In genomic region chr5:23412247-23412948, GRCm38 (mm10) we compare ENCODE assay signal across 13 mouse cellular contexts. TPM values are rescaled to one million over a fixed set of nuclear protein-coding genes. Genes with fewer than 3 reads are reported as not detected.
DNase-seq lines count a peak whose midpoint lies in the region; ATAC-seq and TF ChIP-seq lines count a peak whose summit lies in the region.
"Had no signal": no experiment of that assay in that cellular context is flagged by ENCODE, and none has a peak within 500 bp of the region (broad histone marks: within the 10 kb centered on the region; RNA-seq: fewer than 3 reads in every experiment).

No protein-coding gene starts in this region.

- H3K27me3 ChIP-seq in heart, postnatal 0 days (ENCODE audit: control insufficient read depth, insufficient read depth, low read length), result no peaks in the 10 kb centered on the region
- no peaks in the 10 kb centered on the region for H3K27me3 ChIP-seq in heart, embryonic 12.5 days (replicated peaks)
- H3K27me3 ChIP-seq in ES-Bruce4 (ENCODE audit: control insufficient read depth, insufficient read depth, low read length, poor library complexity, severe bottlenecking), result no peaks in the 10 kb centered on the region
- H3K27me3 ChIP-seq: lung, embryonic 15.5 days; neural tube, embryonic 12.5 days had no signal

- peak overlapping the region; percentile 72 for H3K27ac ChIP-seq in heart, postnatal 0 days (ENCODE audit: low read depth)
- H3K27ac ChIP-seq in heart, embryonic 12.5 days (ENCODE audit: poor library complexity, severe bottlenecking), result no peak overlapping the region; the same call in 1 of the 2 replicates
- H3K27ac ChIP-seq in left cerebral cortex, adult 2 months, result peak overlapping the region; percentile 44
- H3K27ac ChIP-seq in ES-Bruce4 (ENCODE audit: insufficient read depth, low read length), result peak overlapping the region; percentile 81
- 0 out of 2 replicates have a peak overlapping the region, but pooled peaks have one; percentile 59 for H3K27ac ChIP-seq in embryonic fibroblast, embryonic 13.5 days (ENCODE audit: insufficient read depth, low read length)
- H3K27ac ChIP-seq: lung, embryonic 15.5 days; neural tube, embryonic 12.5 days had no signal

- no peak overlapping the region for H3K4me2 ChIP-seq in heart, postnatal 0 days (ENCODE audit: low read depth, low read length)
- no peak overlapping the region for H3K4me2 ChIP-seq in heart, embryonic 12.5 days
- H3K4me2 ChIP-seq: lung, embryonic 15.5 days had no signal

- H3K4me3 ChIP-seq in heart, postnatal 0 days (ENCODE audit: low read depth, low read length), result no peak overlapping the region
- no peak overlapping the region for H3K4me3 ChIP-seq in heart, embryonic 12.5 days
- H3K4me3 ChIP-seq in left cerebral cortex, adult 2 months, result no peak overlapping the region
- H3K4me3 ChIP-seq in ES-Bruce4 (ENCODE audit: low read depth, low read length), result no peak overlapping the region
- no peak overlapping the region for H3K4me3 ChIP-seq in embryonic fibroblast, embryonic 13.5 days (ENCODE audit: insufficient read depth, low read length)
- H3K4me3 ChIP-seq: erythroblast, embryonic 14.5 days; lung, embryonic 15.5 days; neural tube, embryonic 12.5 days had no signal

- DNase-seq in heart, postnatal 0 days (ENCODE audit: low spot score), result no peak
- DNase-seq in left cerebral cortex, adult 2 months (ENCODE audit: extremely low spot score in 1 of 2, low spot score in 2 of 2), result no peak
- no peak for DNase-seq in left cerebral cortex, adult 8-10 months (ENCODE audit: low spot score in 2 of 2)
- no peak for DNase-seq in thymus, postnatal 0 days (ENCODE audit: low spot score)
- DNase-seq: cerebellum, adult 2 months; thymus, postnatal 4 days had no signal

- TF ChIP-seq CTCF in heart, postnatal 0 days (IDR thresholded peaks at IDR 0.05; ENCODE audit: low read depth), result no peak
- no peak for TF ChIP-seq CTCF in left cerebral cortex, adult 2 months (IDR thresholded peaks at IDR 0.05)
- TF ChIP-seq CTCF in ES-Bruce4 (IDR thresholded peaks at IDR 0.05; ENCODE audit: low read depth, low read length), result no peak
- no peak for TF ChIP-seq CTCF in embryonic fibroblast, embryonic 13.5 days (IDR thresholded peaks at IDR 0.05; ENCODE audit: borderline replicate concordance, insufficient read depth, low read length)

- peaks cover 45% of the 10 kb centered on the region for H3K4me1 ChIP-seq in heart, postnatal 0 days (ENCODE audit: control insufficient read depth, insufficient read depth)
- H3K4me1 ChIP-seq in heart, embryonic 12.5 days (replicated peaks), result peaks cover 90% of the 10 kb centered on the region
- H3K4me1 ChIP-seq in ES-Bruce4 (ENCODE audit: control insufficient read depth, insufficient read depth, low read length), result peaks cover 11% of the 10 kb centered on the region
- peaks cover 28% of the 10 kb centered on the region for H3K4me1 ChIP-seq in embryonic fibroblast, embryonic 13.5 days (ENCODE audit: control insufficient read depth, insufficient read depth, low read length)

- TF ChIP-seq POLR2A in ES-Bruce4 (IDR thresholded peaks at IDR 0.05; ENCODE audit: insufficient read depth, low read length), result no peak
- TF ChIP-seq POLR2A in embryonic fibroblast, embryonic 13.5 days (IDR thresholded peaks at IDR 0.05; ENCODE audit: low read depth, low read length), result no peak

- ATAC-seq in heart, postnatal 0 days (ENCODE audit: insufficient read depth, low read depth), result no peak
- ATAC-seq in heart, embryonic 12.5 days (ENCODE audit: insufficient number of reproducible peaks, low FRiP score), result no peak
- no peak for ATAC-seq in frontal cortex, adult (ENCODE audit: low TSS enrichment)

- H3K36me3 ChIP-seq in heart, postnatal 0 days (replicated peaks; ENCODE audit: control insufficient read depth, insufficient read depth, low read length), result 0 out of 2 replicates have a peak, but pooled peaks cover 5% of the 10 kb centered on the region
- peaks cover 25% of the 10 kb centered on the region for H3K36me3 ChIP-seq in heart, embryonic 12.5 days
- H3K36me3 ChIP-seq in ES-Bruce4 (ENCODE audit: control insufficient read depth, insufficient read depth, low read length, poor library complexity, severe bottlenecking), result no peaks in the 10 kb centered on the region; the same call in 1 of the 2 replicates

- no peak for TF ChIP-seq EP300 in heart, postnatal 0 days (IDR thresholded peaks at IDR 0.05; ENCODE audit: low read depth)
- no peak for TF ChIP-seq EP300 in ES-Bruce4 (IDR thresholded peaks at IDR 0.05; ENCODE audit: insufficient read depth, low read depth, low read length)

- intact Hi-C loops in left cerebral cortex, adult 2 months (cut with DNase I), result no loop called here

- no peak overlapping the region for H3K9ac ChIP-seq in heart, postnatal 0 days (replicated peaks; ENCODE audit: low read depth, low read length)
- no peak overlapping the region for H3K9ac ChIP-seq in heart, embryonic 12.5 days
- no peak overlapping the region for H3K9ac ChIP-seq in ES-Bruce4 (ENCODE audit: low read depth, poor library complexity, severe bottlenecking)
- H3K9ac ChIP-seq: lung, embryonic 15.5 days; neural tube, embryonic 12.5 days had no signal

- WGBS in heart, postnatal 0 days, result 39% methylated on average over 5 of the region's 5 CpGs
- WGBS in heart, embryonic 12.5 days, result 60% methylated on average over 5 of the region's 5 CpGs

- no peaks in the 10 kb centered on the region for H3K9me3 ChIP-seq in heart, postnatal 0 days (replicated peaks; ENCODE audit: control insufficient read depth, low read length)
- no peaks in the 10 kb centered on the region for H3K9me3 ChIP-seq in heart, embryonic 12.5 days (replicated peaks)
- no peaks in the 10 kb centered on the region for H3K9me3 ChIP-seq in ES-Bruce4 (replicated peaks; ENCODE audit: control insufficient read depth, insufficient read depth, low read length, poor library complexity, severe bottlenecking)
- H3K9me3 ChIP-seq: lung, embryonic 15.5 days; neural tube, embryonic 12.5 days had no signal

RNA-seq across cellular contexts. Expression of gene Kmt2e, which starts 21.8 kb away (rescaled TPM):
- 31.4 and 34.5 TPM in 2 replicates for total RNA-seq in heart, postnatal 0 days (2014; rRNA removed; ENCODE audit: low replicate concordance)
- 55.0 and 55.4 TPM in 2 replicates for polyA plus RNA-seq in heart, postnatal 0 days (2015; fragmentation: Nextera tagmentation; extraction: Ambion mirVana)
- 69.2 and 73.6 TPM in 2 replicates for polyA plus RNA-seq in heart, embryonic 12.5 days (2016; fragmentation: Nextera tagmentation; extraction: Ambion mirVana)
- 100 to 1,000 TPM; 101 to 102 TPM for total RNA-seq in left cerebral cortex, adult 2 months (2021)
- total RNA-seq in left cerebral cortex, adult 8-10 months (2022), result 100 to 1,000 TPM in 3 of 4 experiments, 10 to 100 TPM in 1; 95.8 to 105 (median 101) TPM
- polyA plus RNA-seq in ES-Bruce4 (2011; ENCODE audit: insufficient read depth, insufficient read length, low read depth, missing spikeins), result 36.5 and 40.3 TPM in 2 replicates
- polyA plus RNA-seq in embryonic fibroblast, embryonic 13.5 days (2011; ENCODE audit: insufficient read length, low read depth, missing spikeins), result 52.4 and 71.8 TPM in 2 replicates
- 84.6 and 111 TPM in 2 replicates for polyA plus RNA-seq in thymus, postnatal 0 days (2015; fragmentation: Nextera tagmentation; extraction: Ambion mirVana)
